Mouse (Mus musculus) adrenal gland, adult 8-10 months (tissue): ENCODE measurements at regions not wholly inside any gene's neighbourhood (a gene's known extent, or its start where the extent isn't known, plus 50 kb on each side); places are given as distances from the start of the nearest gene placed in this dataset.

Experiments used
- DNase-seq: peaks from one replicate; pipeline ENCODE4 v3.0.0; 2022

GRCm38 (mm10) chr13:54318601-54319000 lies 52.5 kb upstream of the Cplx2 start:
- DNase-seq = no peak

DNA sequence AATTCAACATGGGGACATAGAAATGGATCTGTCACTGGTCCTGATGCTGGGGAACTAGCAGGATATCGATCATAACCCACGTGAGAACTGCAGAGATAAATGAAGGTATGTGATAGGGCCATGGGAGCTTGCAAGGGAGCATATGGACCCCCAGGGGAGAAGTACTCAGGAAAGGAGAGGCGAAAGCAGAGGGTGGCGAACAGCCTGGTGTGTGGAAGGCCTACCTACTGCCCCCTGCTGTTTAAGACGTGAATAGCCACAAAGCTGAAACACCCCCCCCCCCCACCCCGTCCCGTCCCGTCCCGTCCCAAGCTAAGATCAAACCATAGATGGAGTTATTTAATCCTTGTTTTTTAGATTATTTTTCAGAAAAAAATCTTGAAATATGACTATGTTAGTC lies 50.9 kb upstream of the Cplx2 start:
- DNase-seq = no peak

DNA sequence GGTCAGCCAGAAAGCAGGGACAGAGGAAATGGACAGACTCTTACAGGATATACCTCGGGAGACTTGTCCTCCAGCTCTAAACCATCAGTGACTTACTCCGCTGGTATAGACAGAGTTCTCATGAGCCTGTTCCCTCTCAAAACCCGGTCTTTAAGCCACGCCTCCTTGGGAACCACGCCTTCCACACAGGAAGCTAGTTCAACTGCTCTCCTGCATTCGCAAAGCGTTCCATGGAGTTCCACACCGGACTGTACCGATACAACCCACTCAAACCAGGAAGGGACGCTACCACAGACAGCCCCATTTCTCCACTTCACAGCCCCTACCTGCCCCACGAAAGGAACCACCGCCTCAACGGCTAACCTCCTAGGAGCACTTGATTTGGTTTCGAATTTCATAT lies 50.1 kb upstream of the Cplx2 start:
- no peak for DNase-seq
